Mouse (Mus musculus) liver, embryonic 12.5 days (tissue): ENCODE data around the gene Ift172. TPM values are rescaled to one million over a fixed set of nuclear protein-coding genes. Genes with fewer than 3 reads are reported as not detected.

Source experiments
- ATAC-seq: fragments of 200-750 bp; cut with Nextera tagmentation; 2 replicates; pipeline ENCODE4 v1.8.0; 2017; ENCODE audit warnings: moderate number of reproducible peaks, mild to moderate bottlenecking, moderate library complexity
- H3K27ac ChIP-seq: fragments of 300-500 bp; sonication (generic); 2 replicates; pipeline ENCODE4 v1.5.1; 2016; ENCODE audit warnings: mild to moderate bottlenecking
- H3K27me3 ChIP-seq: fragments of 300-500 bp; sonication (generic); replicated peaks from 2 replicates; pipeline ENCODE4 v1.6.1; 2016; ENCODE audit warnings: mild to moderate bottlenecking, moderate library complexity
- H3K36me3 ChIP-seq: fragments of 300-500 bp; sonication (generic); 2 replicates; pipeline ENCODE4 v1.6.1; 2016; ENCODE audit warnings: mild to moderate bottlenecking, moderate library complexity
- H3K4me1 ChIP-seq: fragments of 300-500 bp; sonication (generic); 2 replicates; pipeline ENCODE4 v1.6.1; 2016
- H3K4me2 ChIP-seq: fragments of 300-500 bp; sonication (generic); 2 replicates; pipeline ENCODE4 v1.6.1; 2016; ENCODE audit warnings: mild to moderate bottlenecking, moderate library complexity
- H3K4me3 ChIP-seq: fragments of 300-500 bp; sonication (generic); 2 replicates; pipeline ENCODE4 v1.5.1; 2016; ENCODE audit warnings: mild to moderate bottlenecking, moderate library complexity
- H3K9ac ChIP-seq: fragments of 300-500 bp; sonication (generic); 2 replicates; pipeline ENCODE4 v1.6.1; 2016; ENCODE audit warnings: mild to moderate bottlenecking, moderate library complexity
- H3K9me3 ChIP-seq: fragments of 300-500 bp; sonication (generic); replicated peaks from 2 replicates; pipeline ENCODE4 v1.6.1; 2016; ENCODE audit warnings: mild to moderate bottlenecking, moderate library complexity
- WGBS: fragments of 180-500 bp; shearing (Covaris S2); methylation state at CpG from one replicate; pipeline ENCODE4 v1.1.7; 2016; ENCODE audit not compliant: insufficient replicate concordance; 5-methylcytosine and 5-hydroxymethylcytosine counted together
- polyA plus RNA-seq: library from polyadenylated mRNA; unstranded; fragments of >200 nt; fragmentation: Nextera tagmentation; extraction: Ambion mirVana; gene quantifications from 2 replicates; pipeline ENCODE4 v1.2.1, GENCODE M21; 2016

Ift172 gene
- polyA plus RNA-seq, 1 experiment from 2014 or later = 10.3 TPM

DNA sequence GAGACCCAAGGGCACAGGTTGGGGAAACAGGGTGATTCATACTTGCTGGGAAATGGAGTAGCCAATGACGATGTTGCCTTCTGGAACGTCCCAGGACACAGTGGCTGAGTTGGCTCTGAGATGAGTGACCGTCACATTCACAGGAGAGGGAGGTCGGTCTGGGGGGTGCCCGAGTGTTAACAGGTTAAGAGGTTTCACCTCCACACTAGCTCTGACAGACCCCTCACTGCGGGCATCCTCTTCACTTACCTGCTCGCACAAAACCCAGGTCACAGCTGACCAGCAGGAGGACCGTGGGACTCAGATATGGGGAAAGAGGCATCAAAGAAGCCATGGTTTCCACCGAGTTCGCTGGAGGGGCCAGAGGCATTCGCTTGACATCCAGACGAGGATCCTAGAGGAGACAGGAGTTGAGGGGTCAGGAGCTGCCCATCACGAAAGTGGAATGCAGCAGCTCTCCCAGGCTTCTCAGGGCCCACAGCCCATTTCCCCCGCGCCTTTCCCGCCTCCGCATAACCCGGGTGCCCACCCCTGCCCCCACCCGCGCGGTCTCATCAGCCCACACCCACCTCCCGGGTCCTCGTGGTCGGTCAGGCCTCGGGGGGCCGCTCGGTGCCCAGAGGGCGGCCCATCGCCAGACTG is 4.2 kb upstream of the Ift172 start:
- Histone ChIP-seq H3K9me3 (no peaks in the 10 kb centered on the region), H3K9ac (peak overlapping the region; percentile 74), H3K36me3 (no peaks in the 10 kb centered on the region), H3K4me1 (peaks cover 35% of the 10 kb centered on the region), H3K4me2 (peak overlapping the region; percentile 89), H3K27ac (peak overlapping the region; percentile 29; the same call in 1 of the 2 replicates), H3K27me3 (peaks cover 58% of the 10 kb centered on the region), H3K4me3 (peak overlapping the region; percentile 65)
- 13% methylated on average over 29 of the region's 29 CpGs for WGBS
- ATAC-seq = no peak

DNA sequence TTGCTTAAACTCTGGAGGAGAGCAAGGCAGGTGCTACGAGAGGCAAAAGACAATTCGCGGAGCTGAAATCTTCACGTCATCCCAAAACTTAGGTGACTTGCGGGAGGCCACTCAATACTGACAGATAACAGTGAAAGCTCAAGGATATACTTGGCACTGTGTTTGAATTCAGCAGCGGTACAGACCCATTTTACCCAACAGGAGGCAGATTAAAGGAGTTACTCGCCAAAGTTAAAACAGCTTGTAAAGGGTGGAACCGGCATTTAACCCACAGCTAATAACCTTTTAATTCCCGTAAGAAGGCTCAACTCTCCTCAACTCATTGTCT is 409 bp upstream of the Ift172 start:
- ATAC-seq = no peak; the same call in 1 of the 2 replicates
- Histone ChIP-seq H3K4me2 (peak overlapping the region; percentile 88), H3K9ac (peak overlapping the region; percentile 73), H3K36me3 (no peaks in the 10 kb centered on the region), H3K27me3 (peaks cover 30% of the 10 kb centered on the region), H3K4me1 (peaks cover 43% of the 10 kb centered on the region), H3K9me3 (no peaks in the 10 kb centered on the region), H3K27ac (peak overlapping the region; percentile 75), H3K4me3 (peak overlapping the region; percentile 65)
- 6% methylated on average over 9 of the region's 9 CpGs for WGBS

DNA sequence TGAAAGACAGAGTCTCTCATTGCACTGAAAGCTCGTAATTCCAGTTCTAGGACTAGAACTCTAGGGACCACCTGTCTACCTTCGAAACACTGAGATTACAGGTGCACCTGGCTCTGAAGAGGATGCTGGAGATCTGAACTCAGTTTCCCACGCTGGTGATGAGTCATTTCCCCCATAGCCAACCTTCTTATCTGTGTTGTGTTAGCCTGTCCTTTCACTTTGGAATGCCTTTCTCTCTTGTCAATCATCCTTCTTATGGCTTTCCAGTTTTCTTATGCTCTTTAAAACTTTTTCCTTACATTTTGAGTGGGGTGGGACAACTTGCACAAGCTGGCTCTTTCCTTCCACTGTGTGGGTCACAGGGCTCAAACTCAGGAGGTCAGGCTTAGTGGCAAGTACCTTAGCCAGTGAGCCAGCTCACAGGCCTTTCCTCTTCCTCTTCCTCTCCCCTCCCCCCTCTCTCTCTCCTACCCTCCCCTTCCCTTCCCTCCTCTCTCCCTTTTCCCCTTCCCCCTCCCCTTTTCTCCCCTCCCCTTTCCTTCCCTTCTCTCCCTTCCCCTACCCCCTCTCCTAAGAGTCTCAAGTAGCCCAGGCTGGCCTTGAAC is 1.2 kb downstream of the Ift172 start:
- Histone ChIP-seq H3K9me3 (no peaks in the 10 kb centered on the region), H3K4me1 (peaks cover 31% of the 10 kb centered on the region), H3K27me3 (peaks cover 14% of the 10 kb centered on the region), H3K4me3 (peak overlapping the region; percentile 65; the same call in 1 of the 2 replicates), H3K36me3 (peaks cover 9% of the 10 kb centered on the region), H3K4me2 (peak overlapping the region; percentile 88), H3K9ac (peak overlapping the region; percentile 73; the same call in 1 of the 2 replicates), H3K27ac (no peak overlapping the region)
- no peak for ATAC-seq
- WGBS = 52% methylated on average over 3 of the region's 3 CpGs

DNA sequence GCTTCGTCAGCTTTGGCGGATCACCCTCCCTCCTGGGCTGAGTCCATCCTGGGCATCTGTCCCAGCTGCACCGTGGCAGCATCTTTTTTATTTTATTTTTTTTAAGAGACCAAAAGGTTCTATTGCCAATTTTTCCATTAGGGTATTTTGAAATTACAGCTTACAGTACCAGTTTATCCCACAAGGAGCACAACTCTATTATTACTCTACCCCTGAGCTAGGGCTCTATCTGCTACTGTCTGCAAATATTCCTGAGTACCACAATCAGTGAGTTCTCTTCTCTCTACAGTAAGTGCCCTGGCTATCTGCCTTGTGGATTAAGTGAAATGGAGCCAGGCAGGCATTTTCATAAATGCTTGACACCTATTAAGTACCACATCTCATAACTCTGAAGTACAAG is 2.3 kb downstream of the Ift172 start:
- no peak overlapping the region for H3K9ac ChIP-seq
- ATAC-seq = no peak
- 0 out of 2 replicates have a peak, but pooled peaks cover 3% of the 10 kb centered on the region for H3K27me3 ChIP-seq
- no peak overlapping the region for H3K27ac ChIP-seq
- peaks cover 26% of the 10 kb centered on the region for H3K4me1 ChIP-seq
- H3K9me3 ChIP-seq = no peaks in the 10 kb centered on the region
- 60% methylated on average over 3 of the region's 3 CpGs for WGBS
- peaks cover 12% of the 10 kb centered on the region for H3K36me3 ChIP-seq
- H3K4me3 ChIP-seq = no peak overlapping the region
- no peak overlapping the region for H3K4me2 ChIP-seq

DNA sequence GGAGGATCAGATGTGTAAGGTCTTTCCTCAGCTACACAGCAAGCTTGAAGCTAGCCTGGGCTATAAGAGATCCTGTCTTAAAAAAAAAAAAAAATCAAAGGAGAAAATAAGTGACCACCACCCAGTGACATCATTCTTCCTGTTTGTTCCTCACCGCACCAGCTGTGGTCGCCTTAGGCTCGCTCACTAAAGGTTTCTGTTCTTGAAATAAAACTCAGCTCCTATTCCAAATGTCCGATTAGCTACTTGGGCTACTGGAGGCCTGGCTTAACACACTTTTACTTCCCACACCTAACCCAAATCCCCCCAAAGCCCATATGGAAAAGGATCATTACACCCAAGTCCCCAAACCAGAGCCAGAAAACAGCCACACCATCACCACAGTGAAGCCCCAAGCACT is 2.7 kb downstream of the Ift172 start:
- peaks cover 26% of the 10 kb centered on the region for H3K4me1 ChIP-seq
- no peak overlapping the region for H3K27ac ChIP-seq
- H3K36me3 ChIP-seq = peaks cover 16% of the 10 kb centered on the region
- no peaks in the 10 kb centered on the region for H3K27me3 ChIP-seq
- no peak overlapping the region for H3K9ac ChIP-seq
- H3K4me3 ChIP-seq = no peak overlapping the region
- no peaks in the 10 kb centered on the region for H3K9me3 ChIP-seq
- 28% methylated on average over 4 of the region's 4 CpGs for WGBS
- no peak overlapping the region for H3K4me2 ChIP-seq
- ATAC-seq = no peak

DNA sequence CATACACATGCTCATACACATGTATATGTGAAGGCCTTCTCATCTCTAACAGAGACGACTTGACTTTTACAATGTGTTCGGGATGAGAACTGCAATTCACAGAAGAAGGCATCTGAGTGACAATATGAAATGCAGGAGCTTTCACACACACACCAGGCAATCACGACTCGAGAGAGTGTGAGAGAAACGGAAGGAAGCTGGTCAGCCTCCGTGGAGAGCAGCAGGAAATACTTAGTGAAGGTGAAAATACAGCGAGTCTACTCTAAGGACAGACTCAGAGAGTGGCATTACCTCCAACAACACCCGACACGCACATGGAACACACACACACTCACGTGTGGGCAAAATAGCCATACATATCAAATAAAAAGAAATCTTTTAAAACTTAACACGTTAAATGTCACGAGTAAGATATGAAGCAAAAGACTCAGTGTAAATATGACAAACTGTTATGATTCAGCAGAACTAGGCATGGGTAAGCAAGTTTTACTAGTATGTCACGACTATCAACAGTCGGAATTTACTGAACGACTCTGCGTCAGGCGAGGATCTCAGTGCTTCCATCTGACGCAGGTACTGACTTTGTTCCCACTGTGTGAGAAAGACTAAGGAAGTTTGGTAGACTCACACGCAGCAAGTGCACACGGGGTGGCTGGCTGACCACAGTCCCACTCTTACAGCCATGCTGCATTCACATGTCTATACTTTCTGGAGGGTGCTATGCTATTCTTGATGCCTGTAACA is 11.5 kb downstream of the Ift172 start:
- no peaks in the 10 kb centered on the region for H3K9me3 ChIP-seq
- no peak overlapping the region for H3K27ac ChIP-seq
- no peak for ATAC-seq
- WGBS = 66% methylated on average over 20 of the region's 20 CpGs
- H3K4me1 ChIP-seq = no peaks in the 10 kb centered on the region
- H3K27me3 ChIP-seq = no peaks in the 10 kb centered on the region
- no peak overlapping the region for H3K4me2 ChIP-seq
- H3K4me3 ChIP-seq = no peak overlapping the region
- H3K9ac ChIP-seq = no peak overlapping the region
- peaks cover 11% of the 10 kb centered on the region; the same call in 1 of the 2 replicates for H3K36me3 ChIP-seq

DNA sequence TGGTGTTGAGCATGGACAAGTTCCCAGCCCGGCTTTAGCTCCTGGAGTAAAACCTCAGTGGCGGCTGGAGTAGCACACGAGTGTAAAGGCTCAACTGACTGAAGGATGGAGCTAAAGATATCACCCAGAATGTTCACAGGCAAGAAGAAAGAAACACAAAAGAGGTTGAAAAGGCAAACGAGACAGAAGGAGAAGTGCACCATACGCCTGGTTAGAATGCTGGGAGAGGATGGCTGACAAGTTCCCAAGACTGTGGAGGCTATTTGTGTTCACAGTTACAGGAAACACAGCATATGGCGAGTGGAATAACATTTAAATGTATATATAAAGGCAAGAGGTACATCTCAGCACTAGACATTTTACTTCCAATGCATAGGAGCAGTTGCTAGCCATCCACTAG is 17.9 kb downstream of the Ift172 start:
- Histone ChIP-seq H3K9me3 (no peaks in the 10 kb centered on the region), H3K4me1 (no peaks in the 10 kb centered on the region), H3K27ac (no peak overlapping the region), H3K4me2 (no peak overlapping the region), H3K36me3 (peaks cover 9% of the 10 kb centered on the region), H3K9ac (no peak overlapping the region), H3K27me3 (no peaks in the 10 kb centered on the region), H3K4me3 (no peak overlapping the region)
- WGBS = 73% methylated on average over 6 of the region's 6 CpGs
- no peak for ATAC-seq

DNA sequence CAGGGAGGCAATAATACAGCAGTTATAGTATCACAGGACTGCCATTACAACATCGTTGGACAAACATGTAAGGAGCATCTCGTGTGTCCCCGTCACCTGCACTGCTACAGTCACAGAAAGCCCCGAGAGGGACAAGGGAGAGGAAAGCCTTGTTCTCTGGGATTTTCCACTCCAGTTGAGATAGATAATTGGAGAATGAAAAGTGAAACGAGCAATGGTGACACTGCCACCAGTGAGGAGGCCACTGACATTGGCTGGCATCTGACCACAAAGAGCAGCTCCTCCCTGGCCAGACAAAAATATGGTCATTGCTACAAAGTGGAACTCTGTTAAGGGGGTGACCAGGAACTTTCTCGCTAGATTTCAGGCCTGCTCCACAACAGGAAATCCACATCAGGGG is 23.2 kb downstream of the Ift172 start:
- H3K27me3 ChIP-seq = no peaks in the 10 kb centered on the region
- H3K27ac ChIP-seq = no peak overlapping the region
- H3K36me3 ChIP-seq = peaks cover 36% of the 10 kb centered on the region
- no peak for ATAC-seq
- no peaks in the 10 kb centered on the region for H3K4me1 ChIP-seq
- 62% methylated on average over 6 of the region's 6 CpGs for WGBS
- H3K4me3 ChIP-seq = no peak overlapping the region
- no peak overlapping the region for H3K4me2 ChIP-seq
- no peaks in the 10 kb centered on the region for H3K9me3 ChIP-seq
- no peak overlapping the region for H3K9ac ChIP-seq

DNA sequence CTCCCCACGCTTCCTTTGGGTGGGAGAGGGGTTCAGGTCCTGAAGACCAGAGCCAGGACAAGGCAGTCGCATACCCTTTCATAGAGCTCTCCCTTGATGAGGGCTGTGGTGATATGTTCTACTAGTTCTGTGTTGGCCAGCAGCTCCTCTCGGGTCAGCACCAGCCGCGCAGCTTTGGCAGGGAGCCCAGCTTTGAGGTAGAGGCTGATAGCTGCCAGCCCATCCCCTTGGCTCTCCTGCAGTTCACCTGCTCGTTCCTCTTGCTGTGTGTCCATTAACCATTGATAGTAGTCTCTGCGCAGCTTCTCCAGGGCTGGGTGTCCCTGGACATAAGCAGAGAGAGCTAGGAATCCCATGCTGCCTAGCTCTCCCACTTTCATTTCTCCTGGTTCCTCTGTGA is 24.8 kb downstream of the Ift172 start:
- ATAC-seq = no peak
- H3K27ac ChIP-seq = no peak overlapping the region
- no peak overlapping the region for H3K4me3 ChIP-seq
- no peaks in the 10 kb centered on the region for H3K27me3 ChIP-seq
- peaks cover 36% of the 10 kb centered on the region for H3K36me3 ChIP-seq
- no peaks in the 10 kb centered on the region for H3K9me3 ChIP-seq
- no peaks in the 10 kb centered on the region for H3K4me1 ChIP-seq
- 81% methylated on average over 7 of the region's 7 CpGs for WGBS
- H3K9ac ChIP-seq = no peak overlapping the region
- no peak overlapping the region for H3K4me2 ChIP-seq

DNA sequence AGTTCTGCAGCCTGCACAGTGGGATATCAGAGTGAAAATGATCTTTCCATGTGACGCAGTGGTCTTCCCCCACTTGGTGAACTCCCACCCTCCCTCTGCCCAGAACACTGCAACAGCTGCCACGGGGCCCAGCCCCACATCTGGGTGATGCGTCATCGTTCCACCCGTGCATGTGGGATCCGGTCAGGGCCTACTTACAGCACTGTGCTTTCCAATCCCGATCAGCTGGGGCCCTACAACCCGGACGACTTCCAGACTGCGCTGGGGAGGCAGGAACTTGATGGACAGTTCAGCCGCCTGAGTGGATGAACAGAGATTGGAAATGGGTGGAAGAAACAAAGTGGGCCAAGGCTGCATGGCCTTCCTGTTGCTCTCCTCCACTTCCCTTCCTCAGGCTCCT is 33.3 kb downstream of the Ift172 start:
- Histone ChIP-seq H3K9me3 (no peaks in the 10 kb centered on the region), H3K4me3 (no peak overlapping the region), H3K4me2 (no peak overlapping the region), H3K27me3 (no peaks in the 10 kb centered on the region), H3K9ac (no peak overlapping the region), H3K4me1 (peaks cover 12% of the 10 kb centered on the region), H3K36me3 (peaks cover 28% of the 10 kb centered on the region), H3K27ac (no peak overlapping the region)
- ATAC-seq = no peak
- WGBS = 79% methylated on average over 11 of the region's 11 CpGs

DNA sequence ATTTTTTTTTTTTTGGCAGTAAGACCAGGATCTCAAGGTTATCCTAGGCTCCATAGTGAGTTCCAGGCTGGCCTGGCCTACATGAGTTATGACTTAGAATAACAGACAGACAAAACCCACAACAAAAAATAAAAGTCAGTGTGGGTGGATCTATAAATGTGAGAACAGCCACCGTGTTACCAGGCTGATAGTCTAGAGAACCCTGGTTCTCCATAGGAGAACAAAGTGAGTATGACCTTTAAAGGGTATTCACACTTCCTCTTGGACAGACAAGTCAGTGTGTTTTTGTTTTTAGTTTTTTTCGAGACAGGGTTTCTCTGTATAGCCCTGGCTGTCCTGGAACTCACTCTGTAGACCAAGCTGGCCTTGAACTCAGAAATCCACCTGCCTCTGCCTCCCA is 34.9 kb downstream of the Ift172 start:
- WGBS = 67% methylated on average over 2 of the region's 2 CpGs
- Histone ChIP-seq H3K36me3 (peaks cover 44% of the 10 kb centered on the region), H3K9me3 (no peaks in the 10 kb centered on the region), H3K27me3 (no peaks in the 10 kb centered on the region), H3K4me2 (no peak overlapping the region), H3K4me3 (no peak overlapping the region), H3K4me1 (peaks cover 26% of the 10 kb centered on the region), H3K27ac (no peak overlapping the region), H3K9ac (no peak overlapping the region)
- ATAC-seq = no peak

DNA sequence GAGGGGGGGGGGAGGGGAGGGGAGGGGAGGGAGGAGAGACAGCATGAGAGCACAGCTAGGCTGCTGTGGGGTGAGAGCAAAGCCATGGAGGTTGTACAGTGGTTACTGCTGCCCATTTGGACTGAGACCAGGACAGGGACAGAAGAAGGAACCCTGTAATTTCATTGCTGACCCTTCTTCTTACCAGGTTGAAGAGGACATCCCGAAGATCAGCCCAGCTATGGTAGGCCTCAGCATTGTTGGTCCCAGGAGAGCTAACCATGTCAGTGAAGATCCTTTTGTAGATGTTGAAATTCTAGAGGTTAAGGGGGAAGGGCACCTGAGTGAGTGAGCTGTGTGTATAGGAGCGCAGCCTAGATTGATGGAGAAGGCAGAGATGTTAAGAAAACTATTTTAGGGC is 35.5 kb downstream of the Ift172 start:
- H3K27ac ChIP-seq = no peak overlapping the region
- H3K4me1 ChIP-seq = peaks cover 27% of the 10 kb centered on the region
- WGBS = 84% methylated on average over 2 of the region's 2 CpGs
- no peaks in the 10 kb centered on the region for H3K27me3 ChIP-seq
- peaks cover 48% of the 10 kb centered on the region for H3K36me3 ChIP-seq
- no peak overlapping the region for H3K4me2 ChIP-seq
- ATAC-seq = no peak
- no peaks in the 10 kb centered on the region for H3K9me3 ChIP-seq
- peak overlapping the region; percentile 12; the same call in 1 of the 2 replicates for H3K9ac ChIP-seq
- no peak overlapping the region for H3K4me3 ChIP-seq
